Mouse (Mus musculus): ENCODE data around the gene Pglyrp2. TPM values are rescaled to one million over a fixed set of nuclear protein-coding genes. Genes with fewer than 3 reads are reported as not detected.
A peak's percentile ranks its signal among the peaks of the same experiment; 100 is the strongest.

Pglyrp2 gene
- polyA plus RNA-seq (2016; fragmentation: Nextera tagmentation; extraction: Ambion mirVana) = not detected in 2 replicates

GRCm38 (mm10) chr17:32424034-32424433 lies at the start of gene Pglyrp2:
Gene Pglyrp2 (minus strand): TSS chr17:32424167.
- H3K36me3 ChIP-seq (replicated peaks) = no peaks in the 10 kb centered on the region
- H3K9me3 ChIP-seq = no peaks in the 10 kb centered on the region
- 92% methylated on average over 2 of the region's 2 CpGs for whole genome bisulfite sequencing
- no peaks in the 10 kb centered on the region for H3K4me1 ChIP-seq
- DNase-seq (ENCODE audit: low spot score) = no peak
- no peak within 1 kb of the TSS for H3K4me3 ChIP-seq
- no peak within 1 kb of the TSS for H3K27ac ChIP-seq (replicated peaks)
- H3K27me3 ChIP-seq (replicated peaks; ENCODE audit: low read depth, poor library complexity, severe bottlenecking) = no peaks in the 10 kb centered on the region

DNA sequence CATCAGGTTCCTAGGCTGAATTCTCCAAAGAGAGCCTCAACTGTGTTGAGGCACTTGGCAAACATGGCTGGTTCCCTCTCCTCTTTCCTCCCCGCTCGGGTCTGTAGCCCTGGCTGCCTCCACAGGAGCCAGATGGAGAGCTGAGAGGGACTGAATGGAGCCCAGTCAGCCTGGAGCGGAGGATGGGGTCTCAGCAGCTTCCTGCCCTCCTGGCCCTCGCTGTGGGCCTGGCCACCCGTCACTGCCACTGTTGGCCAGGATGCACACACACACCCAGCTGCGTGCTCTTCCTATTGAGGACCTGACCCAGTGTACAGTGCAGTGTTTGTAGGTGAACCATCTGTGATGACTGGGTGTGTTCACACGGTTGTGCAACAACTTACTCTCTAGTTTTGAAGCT lies 48.2 kb upstream of the Pglyrp2 start:
- no peak for DNase-seq (ENCODE audit: low spot score)
- 65% methylated on average over 7 of the region's 7 CpGs for WGBS
- H3K27me3 ChIP-seq (replicated peaks; ENCODE audit: low read depth, poor library complexity, severe bottlenecking) = no peaks in the 10 kb centered on the region
- no peak overlapping the region for H3K4me3 ChIP-seq
- H3K27ac ChIP-seq (replicated peaks) = no peak overlapping the region
- no peaks in the 10 kb centered on the region for H3K4me1 ChIP-seq
- no peaks in the 10 kb centered on the region for H3K9me3 ChIP-seq
- no peaks in the 10 kb centered on the region for H3K36me3 ChIP-seq (replicated peaks)

DNA sequence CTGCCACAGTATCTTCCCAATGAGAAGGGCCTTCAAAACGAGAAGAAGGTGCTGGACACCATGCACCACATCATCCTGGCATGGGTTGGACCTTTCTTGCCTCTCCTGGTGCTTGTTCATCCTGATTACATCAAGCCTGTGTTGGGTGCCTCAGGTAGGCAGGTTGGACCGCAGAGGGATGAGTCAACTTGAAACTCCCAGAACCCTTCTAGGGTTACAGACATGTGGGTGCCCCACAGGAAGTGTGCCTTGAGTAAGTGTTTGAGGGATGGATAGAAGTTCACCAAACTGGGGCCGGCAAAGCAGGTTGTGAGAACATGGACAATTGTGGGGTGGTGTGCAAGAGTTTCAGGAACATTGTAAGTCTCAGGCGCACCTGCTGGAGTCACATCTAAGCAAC lies 46.8 kb upstream of the Pglyrp2 start:
- H3K27me3 ChIP-seq (replicated peaks; ENCODE audit: low read depth, poor library complexity, severe bottlenecking) = no peaks in the 10 kb centered on the region
- WGBS = 85% methylated on average over 4 of the region's 4 CpGs
- no peak for DNase-seq (ENCODE audit: low spot score)
- H3K9me3 ChIP-seq = no peaks in the 10 kb centered on the region
- H3K27ac ChIP-seq (replicated peaks) = no peak overlapping the region
- H3K36me3 ChIP-seq (replicated peaks) = no peaks in the 10 kb centered on the region
- no peaks in the 10 kb centered on the region for H3K4me1 ChIP-seq
- H3K4me3 ChIP-seq = no peak overlapping the region

- H3K4me3 ChIP-seq = no peak overlapping the region
- 56% methylated on average over 7 of the region's 7 CpGs for WGBS
- no peaks in the 10 kb centered on the region for H3K4me1 ChIP-seq
- H3K27ac ChIP-seq (replicated peaks) = no peak overlapping the region
- H3K9me3 ChIP-seq = no peaks in the 10 kb centered on the region
- no peaks in the 10 kb centered on the region for H3K36me3 ChIP-seq (replicated peaks)
- no peak for DNase-seq (ENCODE audit: low spot score)
- H3K27me3 ChIP-seq (replicated peaks; ENCODE audit: low read depth, poor library complexity, severe bottlenecking) = no peaks in the 10 kb centered on the region
Measured at GRCm38 (mm10) chr17:32468494-32468893, 44.5 kb upstream of the Pglyrp2 start.

DNA sequence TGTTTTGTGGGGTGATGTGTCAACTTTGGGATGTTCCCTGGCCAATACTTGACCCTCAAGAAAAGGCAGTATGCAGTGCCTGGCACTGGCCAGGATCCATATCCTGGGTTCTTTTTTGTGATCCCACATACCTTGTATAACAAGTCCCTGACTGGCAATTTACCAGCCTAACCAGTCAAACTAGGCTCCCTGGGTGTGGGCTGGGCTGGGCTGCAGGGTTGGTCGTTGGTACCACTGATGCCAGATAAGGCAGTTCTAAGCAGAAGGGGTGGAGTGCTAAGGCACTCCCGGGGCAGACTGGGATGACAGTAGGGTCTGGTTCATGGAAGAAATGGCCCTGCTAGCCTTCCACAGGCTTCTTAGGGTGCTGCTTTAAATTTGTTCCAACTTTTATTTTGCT lies 31.0 kb upstream of the Pglyrp2 start:
- Histone ChIP-seq H3K27ac (replicated peaks) (no peak overlapping the region), H3K4me3 (no peak overlapping the region), H3K4me1 (peaks cover 12% of the 10 kb centered on the region), H3K27me3 (replicated peaks; ENCODE audit: low read depth, poor library complexity, severe bottlenecking) (peaks cover 32% of the 10 kb centered on the region), H3K9me3 (no peaks in the 10 kb centered on the region), H3K36me3 (replicated peaks) (no peaks in the 10 kb centered on the region)
- no peak for DNase-seq (ENCODE audit: low spot score)
- WGBS = 53% methylated on average over 2 of the region's 2 CpGs

DNA sequence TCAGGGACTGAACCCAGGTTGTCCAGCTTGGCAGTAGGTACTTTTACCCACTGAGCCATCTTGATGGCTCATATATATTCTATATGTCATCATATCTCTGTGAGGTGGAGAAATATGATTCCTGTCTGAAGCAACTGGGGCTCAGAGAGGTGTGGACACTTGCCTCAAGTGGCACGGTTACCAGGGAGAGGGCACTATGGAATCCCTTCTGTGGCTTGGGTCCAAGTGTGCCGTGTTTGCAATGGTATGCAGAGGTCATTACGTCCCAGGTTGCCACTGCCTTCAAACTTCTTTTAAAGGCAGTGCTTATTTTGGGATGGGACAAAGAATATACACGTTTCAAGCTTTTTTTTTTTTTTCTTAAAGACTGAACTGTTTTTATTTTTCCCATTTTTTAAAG lies 30.2 kb upstream of the Pglyrp2 start:
- no peaks in the 10 kb centered on the region for H3K36me3 ChIP-seq (replicated peaks)
- DNase-seq (ENCODE audit: low spot score) = no peak
- no peak overlapping the region for H3K4me3 ChIP-seq
- peaks cover 32% of the 10 kb centered on the region for H3K27me3 ChIP-seq (replicated peaks; ENCODE audit: low read depth, poor library complexity, severe bottlenecking)
- H3K27ac ChIP-seq (replicated peaks) = no peak overlapping the region
- WGBS = 82% methylated on average over 4 of the region's 4 CpGs
- H3K4me1 ChIP-seq = peaks cover 12% of the 10 kb centered on the region
- H3K9me3 ChIP-seq = no peaks in the 10 kb centered on the region

GRCm38 (mm10) chr17:32452482-32452881 lies 28.5 kb upstream of the Pglyrp2 start, which contains the start of gene Cyp4f39:
Gene Cyp4f39 (plus strand): TSS chr17:32452723.
- peak within 1 kb of the TSS; percentile 53 for H3K4me3 ChIP-seq
- H3K4me1 ChIP-seq = peaks cover 12% of the 10 kb centered on the region
- 2% methylated on average over 19 of the region's 19 CpGs for WGBS
- no peak within 1 kb of the TSS for H3K27ac ChIP-seq (replicated peaks)
- no peaks in the 10 kb centered on the region for H3K36me3 ChIP-seq (replicated peaks)
- H3K27me3 ChIP-seq (replicated peaks; ENCODE audit: low read depth, poor library complexity, severe bottlenecking) = peaks cover 32% of the 10 kb centered on the region
- no peaks in the 10 kb centered on the region for H3K9me3 ChIP-seq
- peak; percentile 65 for DNase-seq (ENCODE audit: low spot score)

DNA sequence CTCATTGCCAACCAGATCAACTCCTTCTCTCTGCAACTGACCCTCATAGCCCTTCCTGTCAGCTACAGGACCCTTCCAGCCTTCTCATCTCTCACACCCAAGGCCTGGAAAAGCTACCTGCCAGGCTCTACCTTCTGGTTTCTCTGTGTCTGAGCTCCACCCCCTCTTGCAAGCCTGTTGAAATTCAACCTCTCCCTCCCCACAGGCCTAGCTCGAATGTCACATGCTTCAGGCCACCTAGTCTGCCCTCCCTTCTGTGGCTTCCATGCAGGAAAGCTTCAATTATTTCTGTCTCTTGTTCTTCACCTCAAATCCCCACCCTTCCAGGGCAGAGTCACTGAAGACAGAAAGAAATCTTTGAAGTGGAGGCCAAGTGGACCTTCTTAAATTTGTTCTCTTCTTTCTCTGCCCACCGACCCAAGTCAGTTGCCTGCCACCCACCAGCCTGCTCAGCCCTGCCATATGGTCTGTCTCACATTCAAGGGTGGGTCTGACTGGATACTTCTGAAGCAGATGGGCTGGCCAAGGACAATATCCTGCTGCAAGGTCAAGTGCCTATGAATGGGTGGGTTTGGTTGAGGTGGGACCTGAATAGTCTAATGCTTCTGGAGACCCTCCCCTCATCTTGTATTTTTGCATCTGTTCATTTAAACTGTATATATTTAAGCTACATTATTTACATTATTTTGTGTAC lies 27.0 kb upstream of the Pglyrp2 start:
- Histone ChIP-seq H3K4me3 (no peak overlapping the region), H3K36me3 (replicated peaks) (no peaks in the 10 kb centered on the region), H3K27ac (replicated peaks) (no peak overlapping the region), H3K27me3 (replicated peaks; ENCODE audit: low read depth, poor library complexity, severe bottlenecking) (peaks cover 32% of the 10 kb centered on the region), H3K9me3 (no peaks in the 10 kb centered on the region), H3K4me1 (peaks cover 12% of the 10 kb centered on the region)
- 46% methylated on average over 2 of the region's 2 CpGs for WGBS
- DNase-seq (ENCODE audit: low spot score) = no peak

GRCm38 (mm10) chr17:32449042-32449441 lies 25.1 kb upstream of the Pglyrp2 start:
- Histone ChIP-seq H3K36me3 (replicated peaks) (no peaks in the 10 kb centered on the region), H3K9me3 (no peaks in the 10 kb centered on the region), H3K4me3 (no peak overlapping the region), H3K27ac (replicated peaks) (no peak overlapping the region), H3K27me3 (replicated peaks; ENCODE audit: low read depth, poor library complexity, severe bottlenecking) (peaks cover 30% of the 10 kb centered on the region), H3K4me1 (peaks cover 12% of the 10 kb centered on the region)
- no peak for DNase-seq (ENCODE audit: low spot score)
- 96% methylated on average over 1 of the region's 1 CpGs for WGBS

DNA sequence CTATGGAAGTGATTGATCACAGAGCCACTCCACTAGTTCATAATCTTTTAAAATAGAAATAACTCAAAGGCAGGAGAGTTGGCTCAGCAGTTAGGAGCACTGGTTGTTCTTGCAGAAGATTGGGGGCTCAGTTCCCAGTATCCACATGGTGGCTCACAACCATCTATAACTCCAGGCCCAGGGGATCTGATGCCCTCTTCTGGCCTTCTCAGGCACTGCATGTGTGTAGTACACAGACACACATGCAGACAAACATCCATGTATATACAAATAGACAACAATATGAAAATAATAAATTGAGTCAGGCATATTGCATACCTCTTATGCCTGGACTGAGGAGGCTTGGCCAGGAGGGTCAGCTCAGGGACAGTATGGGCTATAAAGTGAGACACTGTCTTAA lies 23.2 kb upstream of the Pglyrp2 start:
- no peak for DNase-seq (ENCODE audit: low spot score)
- Histone ChIP-seq H3K4me1 (peaks cover 2% of the 10 kb centered on the region), H3K4me3 (no peak overlapping the region), H3K27me3 (replicated peaks; ENCODE audit: low read depth, poor library complexity, severe bottlenecking) (peaks cover 12% of the 10 kb centered on the region), H3K27ac (replicated peaks) (no peak overlapping the region), H3K36me3 (replicated peaks) (no peaks in the 10 kb centered on the region), H3K9me3 (no peaks in the 10 kb centered on the region)

DNA sequence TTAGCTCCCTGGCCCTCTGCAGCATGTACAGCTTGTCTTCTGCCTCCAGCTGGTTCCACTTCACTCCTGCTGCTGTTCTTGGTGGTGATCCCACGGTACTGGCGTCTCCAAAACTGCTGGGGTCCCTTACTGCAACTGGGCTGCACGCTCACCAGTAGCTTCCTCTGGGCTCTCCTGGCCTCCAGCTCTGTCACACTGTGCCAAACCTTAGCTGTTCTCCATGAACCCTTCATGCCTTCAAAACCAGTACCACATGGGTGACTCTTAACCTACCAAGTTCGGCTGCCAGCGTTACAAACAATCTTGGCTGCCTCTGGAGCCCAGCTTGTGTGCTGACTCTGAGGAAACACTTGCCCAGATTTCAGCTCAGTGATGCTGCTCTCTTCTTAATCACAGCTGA lies 21.0 kb upstream of the Pglyrp2 start:
- Histone ChIP-seq H3K4me3 (no peak overlapping the region), H3K9me3 (no peaks in the 10 kb centered on the region), H3K36me3 (replicated peaks) (no peaks in the 10 kb centered on the region), H3K27me3 (replicated peaks; ENCODE audit: low read depth, poor library complexity, severe bottlenecking) (no peaks in the 10 kb centered on the region), H3K4me1 (no peaks in the 10 kb centered on the region), H3K27ac (replicated peaks) (no peak overlapping the region)
- no peak for DNase-seq (ENCODE audit: low spot score)
- 79% methylated on average over 5 of the region's 5 CpGs for WGBS

DNA sequence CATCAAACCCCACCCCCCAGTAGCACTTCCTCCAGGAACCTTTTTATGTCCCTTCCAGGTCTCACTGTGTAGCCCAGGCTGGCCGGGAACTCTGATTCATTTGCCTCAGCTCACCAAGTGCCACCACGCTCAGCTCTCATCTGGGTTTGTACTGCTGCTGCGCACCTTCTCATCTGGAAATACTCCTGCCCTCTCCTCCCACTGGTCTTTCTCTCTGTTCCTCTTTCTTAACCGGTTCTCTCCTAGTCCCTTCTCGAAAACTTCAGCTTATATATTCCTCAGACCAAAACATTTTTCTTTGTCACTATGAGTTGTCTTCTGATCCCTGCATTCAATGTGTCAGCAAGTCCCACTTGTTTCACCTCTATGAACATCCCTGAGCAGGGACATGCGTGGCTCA lies 19.3 kb upstream of the Pglyrp2 start:
- H3K9me3 ChIP-seq = no peaks in the 10 kb centered on the region
- H3K27me3 ChIP-seq (replicated peaks; ENCODE audit: low read depth, poor library complexity, severe bottlenecking) = no peaks in the 10 kb centered on the region
- no peaks in the 10 kb centered on the region for H3K36me3 ChIP-seq (replicated peaks)
- no peak overlapping the region for H3K4me3 ChIP-seq
- no peak for DNase-seq (ENCODE audit: low spot score)
- no peak overlapping the region for H3K27ac ChIP-seq (replicated peaks)
- H3K4me1 ChIP-seq = no peaks in the 10 kb centered on the region
- 80% methylated on average over 6 of the region's 6 CpGs for whole genome bisulfite sequencing

DNA sequence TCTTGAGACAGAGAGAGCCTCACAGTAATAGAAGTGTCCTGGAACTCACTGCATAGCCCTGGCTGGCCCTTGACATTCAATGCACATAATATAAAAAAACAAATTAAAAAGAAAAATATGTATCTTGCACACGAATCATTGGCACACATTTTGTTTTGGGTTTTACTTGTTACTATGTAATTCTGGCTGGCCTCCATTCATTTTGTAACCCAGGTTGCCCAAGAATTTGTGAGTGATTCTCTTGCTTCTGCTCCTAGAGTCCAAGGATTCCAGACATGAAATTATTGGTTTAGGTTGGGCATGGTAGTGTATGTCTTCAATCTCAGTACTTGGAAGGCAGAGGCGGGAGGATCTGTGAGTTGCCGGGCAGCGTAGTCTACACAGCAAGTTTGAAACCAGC lies 13.1 kb upstream of the Pglyrp2 start:
- H3K27me3 ChIP-seq (replicated peaks; ENCODE audit: low read depth, poor library complexity, severe bottlenecking) = no peaks in the 10 kb centered on the region
- H3K4me1 ChIP-seq = no peaks in the 10 kb centered on the region
- no peaks in the 10 kb centered on the region for H3K9me3 ChIP-seq
- DNase-seq (ENCODE audit: low spot score) = no peak
- H3K27ac ChIP-seq (replicated peaks) = no peak overlapping the region
- no peaks in the 10 kb centered on the region for H3K36me3 ChIP-seq (replicated peaks)
- 92% methylated on average over 4 of the region's 4 CpGs for WGBS
- H3K4me3 ChIP-seq = no peak overlapping the region
